Mouse (Mus musculus): ENCODE measurements around the gene Atp2b2.

- TF ChIP-seq CTCF (IDR thresholded peaks at IDR 0.05; ENCODE audit: borderline replicate concordance, insufficient read depth, low read length) (no peak), POLR2A (IDR thresholded peaks at IDR 0.05; ENCODE audit: low read depth, low read length) (no peak)
These were observed 251.4 kb downstream of the Atp2b2 start for GRCm38 (mm10) chr6:113791012-113791411.

All from embryonic fibroblast, embryonic 13.5 days (primary cell).